In genomic region chr19:6987904-6988285, GRCm38 (mm10) we compare ENCODE assay signal across 8 mouse cellular contexts. TPM values are rescaled to one million over a fixed set of nuclear protein-coding genes. Genes with fewer than 3 reads are reported as not detected.
DNase-seq lines count a peak whose midpoint lies in the region; ATAC-seq and TF ChIP-seq lines count a peak whose summit lies in the region.

No protein-coding gene starts in this region.

- peak overlapping the region; percentile 83 for H3K4me2 ChIP-seq in limb, embryonic 14.5 days (replicated peaks; ENCODE audit: low read depth, low read length, severe bottlenecking)
- peak overlapping the region; percentile 94 for H3K4me2 ChIP-seq in stomach, embryonic 16.5 days (ENCODE audit: low read depth, low read length)

- H3K27me3 ChIP-seq in erythroblast, embryonic 14.5 days (ENCODE audit: control insufficient read depth), result no peaks in the 10 kb centered on the region
- H3K27me3 ChIP-seq in testis, adult 2 months (ENCODE audit: control insufficient read depth, insufficient read depth, low read length), result no peaks in the 10 kb centered on the region
- no peaks in the 10 kb centered on the region for H3K27me3 ChIP-seq in limb, embryonic 14.5 days (ENCODE audit: control insufficient read depth, insufficient read depth, low read length)
- no peaks in the 10 kb centered on the region for H3K27me3 ChIP-seq in stomach, embryonic 16.5 days (ENCODE audit: control insufficient read depth, insufficient read depth, low read length)

- peaks cover 53% of the 10 kb centered on the region for H3K4me1 ChIP-seq in erythroblast, embryonic 14.5 days (ENCODE audit: control insufficient read depth)
- peaks cover 22% of the 10 kb centered on the region for H3K4me1 ChIP-seq in testis, adult 2 months (ENCODE audit: control insufficient read depth, insufficient read depth, low read length)
- H3K4me1 ChIP-seq in limb, embryonic 14.5 days (ENCODE audit: control insufficient read depth, insufficient read depth, low read length), result peaks cover 19% of the 10 kb centered on the region
- H3K4me1 ChIP-seq in stomach, embryonic 16.5 days (ENCODE audit: control insufficient read depth, insufficient read depth, low read length), result peaks cover 25% of the 10 kb centered on the region

- H3K27ac ChIP-seq in testis, adult 2 months (ENCODE audit: control insufficient read depth, insufficient read depth, low read depth, low read length), result peak overlapping the region; percentile 57; the same call in 1 of the 2 replicates
- H3K27ac ChIP-seq in limb, embryonic 14.5 days (replicated peaks; ENCODE audit: low read depth, low read length), result peak overlapping the region; percentile 79; the same call in 1 of the 2 replicates
- H3K27ac ChIP-seq in stomach, embryonic 16.5 days (ENCODE audit: low read length), result peak overlapping the region; percentile 82

- no peak for TF ChIP-seq POLR2A in testis, adult 2 months (IDR thresholded peaks at IDR 0.05; ENCODE audit: control insufficient read depth, low read depth, low read length)
- no peak for TF ChIP-seq POLR2A in limb, embryonic 14.5 days (IDR thresholded peaks at IDR 0.05; ENCODE audit: borderline replicate concordance, extremely low read depth, insufficient read depth, insufficient read length)

- peak overlapping the region; percentile 66 for H3K4me3 ChIP-seq in erythroblast, embryonic 14.5 days (replicated peaks)
- H3K4me3 ChIP-seq in testis, adult 2 months (ENCODE audit: control insufficient read depth, low read depth, low read length), result peak overlapping the region; percentile 71
- peak overlapping the region; percentile 82 for H3K4me3 ChIP-seq in limb, embryonic 14.5 days (replicated peaks; ENCODE audit: low read length)
- H3K4me3 ChIP-seq in stomach, embryonic 16.5 days (replicated peaks; ENCODE audit: low read length), result peak overlapping the region; percentile 88

- TF ChIP-seq CTCF in testis, adult 2 months (IDR thresholded peaks at IDR 0.05; ENCODE audit: control insufficient read depth, insufficient read depth, insufficient replicate concordance, low read depth, low read length), result no peak

- ATAC-seq in erythroblast, adult 5-6 weeks (replicated peaks; ENCODE audit: low FRiP score, poor library complexity, severe bottlenecking), result no peak
- ATAC-seq in limb, embryonic 14.5 days (ENCODE audit: low FRiP score, low read depth), result no peak; the same call in 1 of the 2 replicates
- ATAC-seq in stomach, embryonic 16.5 days (ENCODE audit: insufficient read depth, low FRiP score), result no peak

- peak overlapping the region; percentile 88 for H3K9ac ChIP-seq in limb, embryonic 14.5 days (ENCODE audit: low read depth, low read length, severe bottlenecking)
- H3K9ac ChIP-seq in stomach, embryonic 16.5 days (ENCODE audit: low read length), result peak overlapping the region; percentile 98

- no peak for DNase-seq in testis, postnatal 10 days (ENCODE audit: low spot score)
- DNase-seq in limb, embryonic 14.5 days (ENCODE audit: low spot score), result no peak
- no peak for DNase-seq in right cerebral cortex, adult 2 months (ENCODE audit: low spot score in 2 of 2)
- no peak for DNase-seq in gastrocnemius, adult 8-10 months (ENCODE audit: low spot score in 2 of 2)

- peaks cover 31% of the 10 kb centered on the region for H3K36me3 ChIP-seq in erythroblast, embryonic 14.5 days (ENCODE audit: control insufficient read depth)
- H3K36me3 ChIP-seq in testis, adult 2 months (ENCODE audit: control insufficient read depth, insufficient read depth, low read length), result peaks cover 1% of the 10 kb centered on the region; the same call in 1 of the 2 replicates
- H3K36me3 ChIP-seq in limb, embryonic 14.5 days (ENCODE audit: control insufficient read depth, insufficient read depth, low read length), result peaks cover 22% of the 10 kb centered on the region
- peaks cover 11% of the 10 kb centered on the region for H3K36me3 ChIP-seq in stomach, embryonic 16.5 days (ENCODE audit: control insufficient read depth, insufficient read depth, low read length)

- WGBS in limb, embryonic 14.5 days, result 9% methylated on average over 8 of the region's 8 CpGs
- 4% methylated on average over 8 of the region's 8 CpGs for WGBS in stomach, embryonic 16.5 days

- no peaks in the 10 kb centered on the region for H3K9me3 ChIP-seq in erythroblast, embryonic 14.5 days (ENCODE audit: control insufficient read depth, low read length)
- H3K9me3 ChIP-seq in limb, embryonic 14.5 days (ENCODE audit: control insufficient read depth, low read length), result no peaks in the 10 kb centered on the region
- H3K9me3 ChIP-seq in stomach, embryonic 16.5 days (replicated peaks; ENCODE audit: control insufficient read depth, low read length), result no peaks in the 10 kb centered on the region

RNA-seq across cellular contexts. Expression of gene Vegfb, which starts 0.4 kb away (rescaled TPM):
- polyA plus RNA-seq in erythroblast, embryonic 14.5 days (2012), result 2.3 and 2.7 TPM in 2 replicates
- total RNA-seq in erythroblast, adult 5-6 weeks (2015; ENCODE audit: low replicate concordance), result 11.7 TPM in 2 replicates
- total RNA-seq in erythroblast, adult 5-6 weeks (2017; ENCODE audit: low replicate concordance), result 0.98 and 1.1 TPM in 2 replicates
- 7.5 and 8.4 TPM in 2 replicates for polyA plus RNA-seq in testis, adult 2 months (2012; rRNA removed)
- polyA plus RNA-seq in limb, embryonic 14.5 days (2012; rRNA removed), result 46.7 and 55.7 TPM in 2 replicates
- 44.9 and 54.5 TPM in 2 replicates for polyA plus RNA-seq in limb, embryonic 14.5 days (2014; fragmentation: Nextera tagmentation; extraction: Ambion mirVana)
- polyA plus RNA-seq in stomach, embryonic 16.5 days (2015; fragmentation: Nextera tagmentation; extraction: Ambion mirVana), result 19.0 and 19.7 TPM in 2 replicates
- 100 to 1,000 TPM; 167 to 187 (median 183) TPM for total RNA-seq in gastrocnemius, adult 8-10 months (2022)

RNA-seq across cellular contexts. Expression of gene Dnajc4, which starts 4.5 kb away (rescaled TPM):
- polyA plus RNA-seq in erythroblast, embryonic 14.5 days (2012), result 3.8 and 5.5 TPM in 2 replicates
- total RNA-seq in erythroblast, adult 5-6 weeks (2015; ENCODE audit: low replicate concordance), result 4.4 and 6.5 TPM in 2 replicates
- 2.1 and 10.9 TPM in 2 replicates for total RNA-seq in erythroblast, adult 5-6 weeks (2017; ENCODE audit: low replicate concordance)
- polyA plus RNA-seq in testis, adult 2 months (2012; rRNA removed), result 109 and 123 TPM in 2 replicates
- polyA plus RNA-seq in limb, embryonic 14.5 days (2012; rRNA removed), result 32.4 and 38.0 TPM in 2 replicates
- 24.4 and 26.8 TPM in 2 replicates for polyA plus RNA-seq in limb, embryonic 14.5 days (2014; fragmentation: Nextera tagmentation; extraction: Ambion mirVana)
- polyA plus RNA-seq in stomach, embryonic 16.5 days (2015; fragmentation: Nextera tagmentation; extraction: Ambion mirVana), result 28.8 TPM in 2 replicates
- total RNA-seq in gastrocnemius, adult 8-10 months (2022), result 10 to 100 TPM; 32.2 to 37.7 (median 36.4) TPM

RNA-seq across cellular contexts. Expression of gene Fkbp2, which starts 7.6 kb away (rescaled TPM):
- 24.5 and 29.1 TPM in 2 replicates for polyA plus RNA-seq in erythroblast, embryonic 14.5 days (2012)
- 34.0 and 34.9 TPM in 2 replicates for total RNA-seq in erythroblast, adult 5-6 weeks (2015; ENCODE audit: low replicate concordance)
- 31.0 and 34.8 TPM in 2 replicates for total RNA-seq in erythroblast, adult 5-6 weeks (2017; ENCODE audit: low replicate concordance)
- polyA plus RNA-seq in testis, adult 2 months (2012; rRNA removed), result 28.3 and 29.1 TPM in 2 replicates
- 39.9 and 73.3 TPM in 2 replicates for polyA plus RNA-seq in limb, embryonic 14.5 days (2012; rRNA removed)
- polyA plus RNA-seq in limb, embryonic 14.5 days (2014; fragmentation: Nextera tagmentation; extraction: Ambion mirVana), result 71.5 and 80.5 TPM in 2 replicates
- 153 and 158 TPM in 2 replicates for polyA plus RNA-seq in stomach, embryonic 16.5 days (2015; fragmentation: Nextera tagmentation; extraction: Ambion mirVana)
- 10 to 100 TPM in 1 of 4 experiments, 1 to 10 TPM in 3; 4.2 to 10.4 (median 5.8) TPM for total RNA-seq in gastrocnemius, adult 8-10 months (2022)

RNA-seq across cellular contexts. Expression of gene Nudt22, which starts 8.0 kb away (rescaled TPM):
- polyA plus RNA-seq in erythroblast, embryonic 14.5 days (2012), result 1.1 and 1.8 TPM in 2 replicates
- 5.4 TPM in 1 of 2 replicates, not detected in the other for total RNA-seq in erythroblast, adult 5-6 weeks (2015; ENCODE audit: low replicate concordance)
- 0.60 and 4.9 TPM in 2 replicates for total RNA-seq in erythroblast, adult 5-6 weeks (2017; ENCODE audit: low replicate concordance)
- 8.6 and 10.0 TPM in 2 replicates for polyA plus RNA-seq in testis, adult 2 months (2012; rRNA removed)
- 22.1 and 27.7 TPM in 2 replicates for polyA plus RNA-seq in limb, embryonic 14.5 days (2012; rRNA removed)
- polyA plus RNA-seq in limb, embryonic 14.5 days (2014; fragmentation: Nextera tagmentation; extraction: Ambion mirVana), result 21.5 and 21.9 TPM in 2 replicates
- 22.9 and 26.6 TPM in 2 replicates for polyA plus RNA-seq in stomach, embryonic 16.5 days (2015; fragmentation: Nextera tagmentation; extraction: Ambion mirVana)
- 10 to 100 TPM; 13.5 to 15.5 (median 15.0) TPM for total RNA-seq in gastrocnemius, adult 8-10 months (2022)

RNA-seq across cellular contexts. Expression of gene Trpt1, which starts 8.0 kb away (rescaled TPM):
- 0.10 and 0.16 TPM in 2 replicates for polyA plus RNA-seq in erythroblast, embryonic 14.5 days (2012)
- total RNA-seq in erythroblast, adult 5-6 weeks (2015; ENCODE audit: low replicate concordance), result not detected in 2 replicates
- total RNA-seq in erythroblast, adult 5-6 weeks (2017; ENCODE audit: low replicate concordance), result not detected in 2 replicates
- polyA plus RNA-seq in testis, adult 2 months (2012; rRNA removed), result 6.6 and 6.7 TPM in 2 replicates
- 15.1 and 19.9 TPM in 2 replicates for polyA plus RNA-seq in limb, embryonic 14.5 days (2012; rRNA removed)
- 10.7 and 12.0 TPM in 2 replicates for polyA plus RNA-seq in limb, embryonic 14.5 days (2014; fragmentation: Nextera tagmentation; extraction: Ambion mirVana)
- polyA plus RNA-seq in stomach, embryonic 16.5 days (2015; fragmentation: Nextera tagmentation; extraction: Ambion mirVana), result 10.7 and 12.0 TPM in 2 replicates
- total RNA-seq in gastrocnemius, adult 8-10 months (2022), result 10 to 100 TPM; 20.8 to 31.7 (median 23.7) TPM
